Mouse (Mus musculus) C2C12 (cell line): Measurements from ENCODE around the gene Rpl7l1.

ENCODE experiments used
- CTCF ChIP-seq: IDR thresholded peaks from one replicate; pipeline ENCODE4 v1.5.1; 2011; ENCODE audit not compliant: control insufficient read depth, insufficient read depth, insufficient read length
- FOSL1 ChIP-seq: IDR thresholded peaks from one replicate; pipeline ENCODE4 v1.8.0; 2011; ENCODE audit warnings: mild to moderate bottlenecking, low read length; ENCODE audit not compliant: poor library complexity, insufficient read depth, severe bottlenecking
- MAX ChIP-seq: IDR thresholded peaks from one replicate; pipeline ENCODE4 v1.6.1; 2011; ENCODE audit warnings: mild to moderate bottlenecking, control low read depth
- MYOG ChIP-seq: IDR thresholded peaks from one replicate; pipeline ENCODE4 v1.6.1; 2011; ENCODE audit not compliant: control insufficient read depth, insufficient read length; ENCODE audit errors: extremely low read depth
- USF1 ChIP-seq: IDR thresholded peaks from one replicate; pipeline ENCODE4 v1.6.1; 2011; ENCODE audit warnings: low read depth, mild to moderate bottlenecking, control low read depth, moderate library complexity

GRCm38 (mm10) chr17:46812442-46812841 lies 30.0 kb upstream of the Rpl7l1 start:
- no peak for TF ChIP-seq CTCF
- no peak for TF ChIP-seq USF1
- no peak for TF ChIP-seq MAX
- no peak for TF ChIP-seq FOSL1
- no peak for TF ChIP-seq MYOG
